Mouse (Mus musculus): Measurements from ENCODE around the gene Bin2. TPM values are rescaled to one million over a fixed set of nuclear protein-coding genes. Genes with fewer than 3 reads are reported as not detected.

Bin2 gene
- 3.2 and 5.0 TPM in 2 replicates for polyA plus RNA-seq (2016; fragmentation: Nextera tagmentation; extraction: Ambion mirVana)

DNA sequence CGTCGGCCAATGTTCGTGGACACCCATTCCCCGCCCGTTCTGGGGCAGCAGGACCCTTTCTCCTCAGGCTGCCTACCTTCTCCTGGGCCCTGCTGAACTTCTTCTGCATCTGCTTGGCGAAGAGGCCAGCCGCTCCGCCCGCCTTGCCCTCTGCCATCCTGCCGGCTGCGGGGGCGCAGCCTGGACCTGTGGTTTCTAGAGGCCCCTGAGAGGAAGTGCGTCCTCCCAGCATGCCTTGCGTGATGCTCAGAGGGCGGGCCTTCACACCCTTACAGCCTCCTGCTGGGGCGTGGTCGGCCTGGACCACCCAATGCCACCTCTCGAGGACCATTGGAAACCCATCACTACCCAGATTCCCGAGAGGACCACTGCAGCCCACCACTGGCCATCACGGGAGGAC lies at the start of gene Bin2:
Bin2 (minus strand) TSS at position 217 of the 400 bp plus-strand sequence.
- DNase-seq (ENCODE audit: low spot score): no peak
- Histone ChIP-seq H3K27me3 (ENCODE audit: low read depth, poor library complexity, severe bottlenecking) (no peaks in the 10 kb centered on the region), H3K4me1 (peaks cover 23% of the 10 kb centered on the region), H3K27ac (replicated peaks) (no peak within 1 kb of the TSS), H3K4me3 (no peak within 1 kb of the TSS), H3K36me3 (no peaks in the 10 kb centered on the region), H3K9me3 (replicated peaks) (no peaks in the 10 kb centered on the region; the same call in 1 of the 2 replicates)
- 92% methylated on average over 20 of the region's 20 CpGs for WGBS

DNA sequence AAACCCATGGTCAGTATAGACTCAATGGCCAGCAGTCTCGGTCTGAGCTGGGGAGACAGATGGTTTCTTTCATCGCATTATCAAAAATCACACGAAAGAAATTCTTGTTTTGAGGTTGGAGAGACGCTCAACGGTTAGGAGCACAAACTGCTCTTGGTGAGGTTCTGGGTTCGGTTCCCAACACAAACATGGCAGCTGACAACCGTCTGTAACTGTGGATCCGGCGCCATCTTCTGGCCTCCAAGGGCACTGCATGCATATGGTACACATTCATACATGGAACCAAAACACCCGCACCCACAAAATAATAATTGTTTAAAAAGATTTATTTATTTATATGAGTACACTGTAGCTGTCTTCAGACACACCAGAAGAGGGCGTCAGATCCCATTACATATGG lies 49.2 kb upstream of the Bin2 start:
- 83% methylated on average over 11 of the region's 11 CpGs for WGBS
- Histone ChIP-seq H3K4me1 (peaks cover 11% of the 10 kb centered on the region), H3K4me3 (no peak overlapping the region), H3K36me3 (no peaks in the 10 kb centered on the region), H3K9me3 (replicated peaks) (no peaks in the 10 kb centered on the region), H3K27ac (replicated peaks) (no peak overlapping the region), H3K27me3 (ENCODE audit: low read depth, poor library complexity, severe bottlenecking) (peaks cover 8% of the 10 kb centered on the region; the same call in 1 of the 2 replicates)
- no peak for DNase-seq (ENCODE audit: low spot score)

DNA sequence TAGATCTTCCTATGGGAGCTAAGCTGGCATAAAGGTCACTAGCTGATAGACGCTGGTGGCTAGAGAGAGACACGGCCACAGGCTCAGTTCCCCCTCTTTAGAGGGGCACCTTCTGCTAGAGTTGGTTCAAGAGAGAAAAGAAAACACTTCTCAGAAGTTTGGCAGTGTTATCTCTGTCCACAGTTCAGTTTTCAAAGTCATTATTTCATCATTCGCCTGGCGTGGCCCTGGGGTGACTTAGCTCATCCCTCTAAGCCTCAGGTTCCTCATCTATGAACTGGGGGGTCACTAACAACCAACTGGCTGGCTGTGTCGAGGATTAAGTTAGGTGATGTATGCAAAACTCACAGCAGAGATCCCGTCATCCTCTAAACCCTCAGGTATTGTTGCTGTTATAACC lies 48.6 kb upstream of the Bin2 start:
- H3K4me1 ChIP-seq: peaks cover 11% of the 10 kb centered on the region
- 86% methylated on average over 6 of the region's 6 CpGs for WGBS
- no peaks in the 10 kb centered on the region for H3K9me3 ChIP-seq (replicated peaks)
- no peak overlapping the region for H3K27ac ChIP-seq (replicated peaks)
- no peak for DNase-seq (ENCODE audit: low spot score)
- H3K4me3 ChIP-seq: no peak overlapping the region
- no peaks in the 10 kb centered on the region for H3K36me3 ChIP-seq
- peaks cover 5% of the 10 kb centered on the region; the same call in 1 of the 2 replicates for H3K27me3 ChIP-seq (ENCODE audit: low read depth, poor library complexity, severe bottlenecking)

DNA sequence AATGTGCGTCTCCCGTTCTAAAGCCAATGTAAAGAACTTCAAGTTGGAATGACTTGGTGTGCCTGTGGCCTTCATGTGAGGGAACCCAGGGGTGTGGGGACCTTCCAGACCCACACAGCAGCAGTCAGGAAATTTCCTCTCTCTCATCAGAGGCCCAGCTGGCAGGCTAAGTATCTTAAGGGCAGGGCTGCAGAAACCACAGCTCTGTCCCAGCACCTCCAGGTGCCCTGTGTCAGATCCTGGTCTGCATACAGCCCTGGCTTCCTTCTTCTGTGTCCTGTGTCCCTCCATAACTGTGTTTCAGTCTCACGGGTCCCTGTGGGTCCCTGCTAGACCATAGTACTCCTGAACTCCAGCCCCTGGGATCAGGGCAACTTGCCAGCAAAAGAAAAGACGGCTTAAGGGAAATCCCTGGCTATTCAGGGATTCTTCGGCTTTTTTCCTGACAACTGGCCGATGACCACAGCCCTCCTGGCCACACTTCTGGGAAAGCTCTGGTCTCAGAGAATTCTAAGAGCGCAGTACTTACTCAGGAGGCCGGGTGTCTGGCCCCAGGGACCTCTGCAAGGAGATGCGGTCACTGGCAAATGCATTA lies 46.1 kb upstream of the Bin2 start:
- WGBS: 49% methylated on average over 9 of the region's 9 CpGs
- no peak for DNase-seq (ENCODE audit: low spot score)
- Histone ChIP-seq H3K36me3 (no peaks in the 10 kb centered on the region), H3K4me1 (peaks cover 14% of the 10 kb centered on the region), H3K4me3 (no peak overlapping the region), H3K27me3 (ENCODE audit: low read depth, poor library complexity, severe bottlenecking) (no peaks in the 10 kb centered on the region), H3K27ac (replicated peaks) (peak overlapping the region; percentile 39), H3K9me3 (replicated peaks) (no peaks in the 10 kb centered on the region)

DNA sequence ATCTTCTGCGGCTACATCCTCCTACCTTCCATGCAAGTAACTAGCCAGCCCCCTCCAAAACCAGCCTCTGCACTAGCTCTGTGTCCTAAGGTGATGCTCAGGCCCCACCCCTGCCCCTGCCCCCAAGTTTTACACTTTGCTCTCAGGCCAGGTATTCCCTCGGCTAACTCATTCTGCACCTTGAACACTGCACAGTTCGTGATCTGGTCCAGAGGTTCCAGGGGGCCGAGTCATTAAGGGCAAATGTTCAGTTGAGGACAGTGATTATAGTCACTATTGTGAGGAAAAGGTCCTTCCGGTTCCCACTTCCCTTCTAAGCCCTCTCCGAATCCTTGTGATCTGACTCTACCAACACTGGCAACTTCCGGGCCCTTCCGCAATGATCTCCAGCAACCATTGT lies 45.1 kb upstream of the Bin2 start:
- WGBS: 92% methylated on average over 8 of the region's 8 CpGs
- H3K9me3 ChIP-seq (replicated peaks): no peaks in the 10 kb centered on the region
- no peak overlapping the region for H3K27ac ChIP-seq (replicated peaks)
- peaks cover 14% of the 10 kb centered on the region for H3K4me1 ChIP-seq
- no peaks in the 10 kb centered on the region for H3K27me3 ChIP-seq (ENCODE audit: low read depth, poor library complexity, severe bottlenecking)
- no peaks in the 10 kb centered on the region for H3K36me3 ChIP-seq
- DNase-seq (ENCODE audit: low spot score): no peak
- H3K4me3 ChIP-seq: no peak overlapping the region

DNA sequence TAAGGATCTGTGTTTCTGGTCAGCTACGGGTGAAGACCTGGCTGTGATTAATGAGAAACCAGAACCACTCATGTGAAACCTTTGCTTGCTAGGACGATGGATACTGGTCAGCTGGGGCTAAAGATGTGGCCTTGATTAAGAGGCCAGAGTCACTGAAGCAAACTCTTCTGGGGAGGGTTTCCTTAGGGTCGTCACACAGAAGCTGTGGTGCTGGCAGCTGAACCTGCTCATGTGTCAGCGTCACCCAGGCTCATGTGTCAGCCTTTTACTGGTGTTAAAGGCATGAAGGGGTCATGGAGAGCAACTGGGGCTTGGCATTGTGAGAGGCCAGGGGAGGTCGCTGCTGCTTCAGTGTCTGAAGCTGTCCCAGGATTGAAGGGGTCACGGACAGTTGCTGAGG lies 41.5 kb upstream of the Bin2 start:
- Histone ChIP-seq H3K4me3 (no peak overlapping the region), H3K27me3 (ENCODE audit: low read depth, poor library complexity, severe bottlenecking) (no peaks in the 10 kb centered on the region), H3K27ac (replicated peaks) (no peak overlapping the region), H3K9me3 (replicated peaks) (no peaks in the 10 kb centered on the region), H3K4me1 (peaks cover 11% of the 10 kb centered on the region), H3K36me3 (no peaks in the 10 kb centered on the region)
- no peak for DNase-seq (ENCODE audit: low spot score)
- 74% methylated on average over 6 of the region's 6 CpGs for WGBS

DNA sequence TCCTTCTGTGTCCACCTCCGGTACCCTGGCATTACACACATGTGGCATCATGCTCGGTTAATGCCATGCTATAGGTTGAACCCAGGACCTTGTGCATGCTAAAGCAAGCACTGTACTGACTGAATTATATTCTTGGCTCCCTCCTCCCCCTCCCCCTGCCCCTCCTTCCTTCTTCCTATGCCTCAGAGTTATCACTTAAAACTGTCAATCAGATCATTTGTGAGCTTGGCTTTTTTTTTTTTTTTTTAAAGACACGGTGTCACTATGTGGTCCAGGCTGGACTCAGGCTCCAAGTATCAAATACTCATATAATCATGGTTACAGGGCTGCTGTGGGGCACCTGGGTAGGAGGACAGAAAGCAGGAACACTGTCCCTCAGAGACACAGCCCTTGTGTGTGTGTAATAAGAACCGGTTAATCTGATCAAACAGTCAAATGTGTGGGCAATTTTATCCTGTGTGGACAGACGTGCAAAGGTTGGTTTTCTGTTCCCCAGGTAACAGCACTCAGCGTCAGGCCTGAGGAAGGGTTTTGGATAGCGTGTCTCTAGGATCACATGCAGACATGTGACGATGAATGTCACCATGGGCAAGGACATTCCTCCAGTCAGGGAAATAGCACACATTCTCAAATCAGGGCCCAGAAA lies 39.2 kb upstream of the Bin2 start:
- Histone ChIP-seq H3K36me3 (no peaks in the 10 kb centered on the region), H3K27ac (replicated peaks) (no peak overlapping the region), H3K9me3 (replicated peaks) (no peaks in the 10 kb centered on the region), H3K4me3 (no peak overlapping the region), H3K4me1 (peaks cover 11% of the 10 kb centered on the region), H3K27me3 (ENCODE audit: low read depth, poor library complexity, severe bottlenecking) (peaks cover 18% of the 10 kb centered on the region)
- no peak for DNase-seq (ENCODE audit: low spot score)
- 88% methylated on average over 8 of the region's 8 CpGs for WGBS

DNA sequence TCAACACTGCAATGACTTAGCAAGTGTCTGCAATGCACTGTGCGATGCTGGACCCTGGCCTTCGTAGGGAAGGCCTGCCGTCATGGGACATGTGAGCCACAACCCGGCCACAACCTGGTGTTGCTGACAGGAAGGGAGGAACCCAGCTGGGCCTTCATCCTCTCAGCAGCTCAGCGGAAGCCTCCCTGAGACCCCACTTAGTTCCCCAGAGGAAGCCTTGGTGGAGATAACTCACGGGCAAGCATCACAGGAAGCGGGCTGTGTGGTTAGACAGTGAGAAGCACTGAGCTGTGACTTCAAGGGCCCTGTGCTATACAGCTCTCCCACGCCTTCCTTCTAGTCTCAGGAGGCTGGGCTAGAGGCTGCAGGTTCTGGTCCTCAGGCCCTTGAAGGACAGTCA lies 36.9 kb upstream of the Bin2 start:
- Histone ChIP-seq H3K4me1 (peaks cover 12% of the 10 kb centered on the region), H3K9me3 (replicated peaks) (no peaks in the 10 kb centered on the region), H3K27ac (replicated peaks) (no peak overlapping the region), H3K27me3 (ENCODE audit: low read depth, poor library complexity, severe bottlenecking) (peaks cover 28% of the 10 kb centered on the region), H3K36me3 (no peaks in the 10 kb centered on the region), H3K4me3 (no peak overlapping the region)
- WGBS: 67% methylated on average over 8 of the region's 8 CpGs
- no peak for DNase-seq (ENCODE audit: low spot score)

DNA sequence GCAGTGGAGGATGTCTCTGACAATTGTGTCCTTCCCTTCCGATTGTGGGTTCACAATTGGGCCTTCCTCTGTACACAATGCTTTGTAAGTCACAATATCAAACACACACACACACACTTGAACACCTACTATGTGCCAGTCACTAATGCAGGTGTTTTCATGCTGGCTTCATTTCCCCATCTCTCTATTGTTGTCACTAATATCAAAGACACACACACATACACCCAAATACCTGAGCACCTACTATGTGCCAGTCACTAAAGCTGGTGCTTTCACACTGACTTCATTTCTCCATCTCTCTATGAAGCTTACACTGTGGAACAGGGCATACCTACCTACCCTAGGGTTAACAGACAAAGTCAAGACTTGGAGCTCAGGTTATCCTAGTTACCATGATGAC lies 36.0 kb upstream of the Bin2 start:
- DNase-seq (ENCODE audit: low spot score): no peak
- Histone ChIP-seq H3K9me3 (replicated peaks) (no peaks in the 10 kb centered on the region), H3K36me3 (no peaks in the 10 kb centered on the region), H3K4me3 (no peak overlapping the region), H3K4me1 (peaks cover 9% of the 10 kb centered on the region), H3K27me3 (ENCODE audit: low read depth, poor library complexity, severe bottlenecking) (peaks cover 32% of the 10 kb centered on the region), H3K27ac (replicated peaks) (no peak overlapping the region)
- 86% methylated on average over 1 of the region's 1 CpGs for WGBS

DNA sequence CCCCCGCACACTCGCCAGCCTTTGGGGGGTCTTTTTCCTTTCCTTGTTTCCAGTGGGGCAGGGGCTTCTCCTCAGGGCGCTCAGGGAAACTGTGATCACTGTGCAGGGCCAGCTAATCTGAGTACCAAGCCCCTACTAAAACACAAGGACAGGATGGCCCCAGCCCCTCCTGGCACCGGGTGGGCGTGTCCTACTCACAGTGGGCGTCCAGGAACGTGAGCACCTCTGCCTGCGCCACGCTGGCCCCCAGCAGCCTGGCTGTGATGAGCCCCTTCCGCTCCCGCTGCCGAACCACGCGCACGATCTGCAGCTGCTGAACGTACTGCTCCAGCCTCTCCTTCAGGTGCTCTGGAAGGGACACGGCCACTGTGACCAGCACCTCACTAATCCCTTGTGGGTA lies 34.6 kb upstream of the Bin2 start:
- H3K4me1 ChIP-seq: peaks cover 9% of the 10 kb centered on the region
- no peaks in the 10 kb centered on the region for H3K36me3 ChIP-seq
- 11% methylated on average over 17 of the region's 17 CpGs for WGBS
- no peaks in the 10 kb centered on the region for H3K9me3 ChIP-seq (replicated peaks)
- no peak overlapping the region; the same call in 1 of the 2 replicates for H3K27ac ChIP-seq (replicated peaks)
- peaks cover 32% of the 10 kb centered on the region for H3K27me3 ChIP-seq (ENCODE audit: low read depth, poor library complexity, severe bottlenecking)
- DNase-seq (ENCODE audit: low spot score): no peak
- H3K4me3 ChIP-seq: peak overlapping the region; percentile 32

DNA sequence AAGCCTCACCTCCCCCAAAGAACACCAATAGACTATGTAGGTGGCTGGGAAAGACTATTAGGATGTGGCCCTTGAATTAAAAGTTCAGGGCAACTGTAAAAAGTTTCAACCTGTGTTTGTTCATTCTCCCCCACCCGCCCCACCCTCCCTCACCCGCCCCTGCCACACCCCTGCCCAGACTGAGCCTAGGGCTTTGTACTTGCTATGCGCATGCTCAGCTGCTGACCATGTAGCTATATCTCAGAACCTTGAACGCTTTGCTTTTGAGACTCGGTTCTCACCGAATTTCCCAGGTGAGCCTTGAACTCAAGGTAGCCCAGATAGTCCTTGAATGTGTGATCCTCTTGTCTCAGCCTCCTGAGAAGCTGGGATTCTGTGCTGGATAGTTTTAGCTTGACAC lies 32.5 kb upstream of the Bin2 start:
- no peaks in the 10 kb centered on the region for H3K9me3 ChIP-seq (replicated peaks)
- H3K4me1 ChIP-seq: peaks cover 13% of the 10 kb centered on the region
- H3K36me3 ChIP-seq: no peaks in the 10 kb centered on the region
- no peak overlapping the region for H3K27ac ChIP-seq (replicated peaks)
- H3K4me3 ChIP-seq: no peak overlapping the region
- 75% methylated on average over 6 of the region's 6 CpGs for WGBS
- no peak for DNase-seq (ENCODE audit: low spot score)
- H3K27me3 ChIP-seq (ENCODE audit: low read depth, poor library complexity, severe bottlenecking): peaks cover 32% of the 10 kb centered on the region

DNA sequence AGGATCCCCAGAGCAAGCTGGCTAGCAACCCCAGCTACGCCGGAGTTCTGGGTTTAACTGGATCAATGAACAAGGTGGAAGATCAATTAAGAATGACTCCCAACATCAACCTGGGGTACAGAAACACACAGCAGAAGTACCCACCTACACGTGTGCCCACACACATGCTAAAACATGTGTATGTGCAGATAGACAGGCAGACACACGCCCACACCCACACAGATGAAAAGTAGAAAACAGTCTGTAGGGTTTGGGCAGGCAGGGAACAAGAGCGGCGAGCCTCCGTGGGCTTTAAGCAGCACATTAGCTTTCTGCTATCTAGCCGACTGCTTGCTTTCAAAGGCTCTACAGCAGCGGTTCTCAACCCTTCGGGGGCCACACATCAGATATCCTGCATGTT lies 31.8 kb upstream of the Bin2 start:
- WGBS: 70% methylated on average over 10 of the region's 10 CpGs

DNA sequence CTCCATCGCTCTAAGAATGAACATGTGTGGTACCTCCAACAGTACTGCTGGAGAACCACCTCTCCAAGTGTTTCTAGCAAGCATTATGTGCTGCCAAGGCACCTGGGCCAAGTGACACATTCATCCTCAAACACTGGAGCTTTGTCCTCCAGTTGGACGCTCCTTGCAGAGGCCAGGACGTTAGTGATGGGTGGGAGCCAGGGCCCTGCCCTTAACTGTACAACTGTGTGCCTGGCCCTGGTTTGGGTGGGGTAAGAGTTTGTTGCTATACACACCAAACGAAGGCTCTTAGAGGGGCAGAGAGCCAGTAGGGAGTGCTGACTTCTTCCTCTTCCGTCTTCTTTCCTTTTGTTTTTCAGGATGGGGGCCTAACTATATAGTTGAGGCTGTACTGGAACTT lies 31.1 kb upstream of the Bin2 start:
- Histone ChIP-seq H3K27me3 (ENCODE audit: low read depth, poor library complexity, severe bottlenecking) (peaks cover 32% of the 10 kb centered on the region), H3K27ac (replicated peaks) (no peak overlapping the region), H3K4me3 (no peak overlapping the region), H3K4me1 (peaks cover 13% of the 10 kb centered on the region), H3K36me3 (no peaks in the 10 kb centered on the region), H3K9me3 (replicated peaks) (no peaks in the 10 kb centered on the region)
- no peak for DNase-seq (ENCODE audit: low spot score)
- 81% methylated on average over 5 of the region's 5 CpGs for WGBS

More for the DNA sequence above, 31.8 kb upstream of the Bin2 start:
- Histone ChIP-seq H3K4me3 (no peak overlapping the region), H3K36me3 (no peaks in the 10 kb centered on the region), H3K9me3 (replicated peaks) (no peaks in the 10 kb centered on the region), H3K27me3 (ENCODE audit: low read depth, poor library complexity, severe bottlenecking) (peaks cover 32% of the 10 kb centered on the region), H3K4me1 (peaks cover 13% of the 10 kb centered on the region), H3K27ac (replicated peaks) (no peak overlapping the region)
- DNase-seq (ENCODE audit: low spot score): no peak

Measured in midbrain, embryonic 10.5 days (tissue).